Mouse (Mus musculus) large intestine, adult 2 months (tissue): ENCODE measurements at regions not wholly inside any gene's neighbourhood (a gene's known extent, or its start where the extent isn't known, plus 50 kb on each side); places are given as distances from the start of the nearest gene placed in this dataset.

Experiments
- DNase-seq: peaks from one replicate; pipeline ENCODE4 v3.0.0-alpha.2; 2012; ENCODE audit warnings: low read depth, low spot score
- WGBS: fragments of 180-500 bp; shearing (Covaris S2); methylation state at CpG from one replicate; pipeline ENCODE4 v1.1.7; 2018; 5-methylcytosine and 5-hydroxymethylcytosine counted together

- 71% methylated on average over 9 of the region's 9 CpGs for WGBS
- DNase-seq = no peak
Measured at GRCm38 (mm10) chr5:74783906-74784305, 81.2 kb upstream of the Lnx1 start.

GRCm38 (mm10) chr5:74778076-74778465 is 75.4 kb upstream of the Lnx1 start:
- 97% methylated on average over 1 of the region's 1 CpGs for WGBS
- DNase-seq = no peak

- WGBS = 61% methylated on average over 10 of the region's 10 CpGs
- no peak for DNase-seq
Measured at GRCm38 (mm10) chr5:74777381-74778075, 74.8 kb upstream of the Lnx1 start.

- no peak for DNase-seq
- WGBS = 69% methylated on average over 3 of the region's 3 CpGs
Measured at GRCm38 (mm10) chr5:74776081-74776480, 73.4 kb upstream of the Lnx1 start.

- WGBS = 64% methylated on average over 3 of the region's 3 CpGs
- no peak for DNase-seq
Measured at GRCm38 (mm10) chr5:74775596-74775995, 72.9 kb upstream of the Lnx1 start.

GRCm38 (mm10) chr5:74773558-74774429 is 71.1 kb upstream of the Lnx1 start:
- 82% methylated on average over 14 of the region's 14 CpGs for WGBS
- no peak for DNase-seq

GRCm38 (mm10) chr5:74771121-74771520 is 68.4 kb upstream of the Lnx1 start:
- 79% methylated on average over 7 of the region's 7 CpGs for WGBS

GRCm38 (mm10) chr5:74769023-74769422 is 66.3 kb upstream of the Lnx1 start:
- DNase-seq = no peak
- WGBS = 40% methylated on average over 5 of the region's 5 CpGs

More at GRCm38 (mm10) chr5:74771121-74771520, 68.4 kb upstream of the Lnx1 start:
- no peak for DNase-seq

GRCm38 (mm10) chr5:74767993-74768392 is 65.3 kb upstream of the Lnx1 start:
- WGBS = 83% methylated on average over 8 of the region's 8 CpGs
- no peak for DNase-seq

- no peak for DNase-seq
Measured at GRCm38 (mm10) chr5:74766211-74766610, 63.5 kb upstream of the Lnx1 start.

GRCm38 (mm10) chr5:74765061-74765767 is 62.5 kb upstream of the Lnx1 start:
- 51% methylated on average over 9 of the region's 9 CpGs for WGBS
- no peak for DNase-seq

More at GRCm38 (mm10) chr5:74766211-74766610, 63.5 kb upstream of the Lnx1 start:
- WGBS = 55% methylated on average over 8 of the region's 8 CpGs

- 94% methylated on average over 5 of the region's 5 CpGs for WGBS
- DNase-seq = no peak
Measured at GRCm38 (mm10) chr5:74757557-74757956, 54.8 kb upstream of the Lnx1 start.

- DNase-seq = no peak
- WGBS = 71% methylated on average over 3 of the region's 3 CpGs
Measured at GRCm38 (mm10) chr5:74752961-74753360, 50.2 kb upstream of the Lnx1 start.
